Mouse (Mus musculus): ENCODE measurements around the gene B4galnt1. TPM values are rescaled to one million over a fixed set of nuclear protein-coding genes. Genes with fewer than 3 reads are reported as not detected.

The B4galnt1 gene
- total and polyA plus RNA-seq, 2 experiments from 2014 or later = 88.6 to 134 TPM

DNA sequence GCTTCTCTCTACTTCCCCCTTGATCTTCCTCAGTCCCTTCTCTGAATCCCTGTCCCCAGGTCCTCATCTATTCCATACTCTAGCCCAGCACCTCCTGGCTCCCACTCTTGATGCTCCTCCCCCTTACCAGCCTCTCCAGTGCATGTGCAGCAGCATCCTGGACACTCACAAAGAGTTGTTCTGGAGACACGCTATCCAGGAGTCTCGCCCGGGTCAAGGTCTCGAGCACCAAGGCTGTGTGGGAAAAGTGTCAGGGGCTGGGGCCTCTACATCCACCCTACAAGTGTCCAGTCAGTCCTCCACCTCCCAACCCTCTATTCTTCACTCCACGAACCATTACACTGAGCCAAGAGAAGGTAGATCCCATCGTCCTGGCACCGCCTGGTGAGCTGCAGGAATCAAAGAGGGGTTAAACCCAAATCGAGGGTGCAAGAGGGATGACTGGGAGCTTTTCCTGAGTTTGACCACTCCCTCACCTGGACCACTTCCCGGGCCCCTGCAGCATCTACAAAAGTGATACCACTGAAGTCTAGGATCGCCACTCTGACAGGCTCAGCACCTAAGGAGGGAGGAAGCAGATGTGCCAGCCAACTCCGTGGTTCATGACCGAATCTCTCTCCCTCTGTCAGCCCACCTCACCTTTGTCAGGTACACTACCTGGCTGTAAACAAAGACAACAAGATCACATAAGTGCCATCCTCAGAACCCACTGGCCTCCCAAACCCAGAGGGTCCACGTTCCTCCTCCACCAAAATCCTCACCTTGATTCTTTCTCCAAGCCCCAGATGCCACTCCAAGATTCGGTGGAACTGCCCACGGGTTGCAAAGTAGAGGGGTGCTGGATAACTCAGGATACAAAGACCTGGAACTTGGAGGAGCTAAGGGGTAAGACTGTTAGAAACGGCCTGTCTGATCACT lies 8.4 kb downstream of the B4galnt1 start:
- ATAC-seq (ENCODE audit: low FRiP score) (no peak), DNase-seq (ENCODE audit: low spot score) (no peak)
- H3K4me2 ChIP-seq (ENCODE audit: low read depth, low read length, poor library complexity, severe bottlenecking) = no peak overlapping the region

GRCm38 (mm10) chr10:127174170-127174569 lies 9.1 kb downstream of the B4galnt1 start:
- Histone ChIP-seq H3K27ac (ENCODE audit: low read depth, low read length) (no peak overlapping the region), H3K27me3 (ENCODE audit: insufficient read depth, low read length) (peaks cover 31% of the 10 kb centered on the region), H3K9me3 (ENCODE audit: low read length) (no peaks in the 10 kb centered on the region), H3K4me1 (ENCODE audit: insufficient read depth, low read length) (peaks cover 11% of the 10 kb centered on the region), H3K36me3 (ENCODE audit: insufficient read depth, low read length) (peaks cover 13% of the 10 kb centered on the region), H3K4me3 (ENCODE audit: low read depth, low read length) (no peak overlapping the region), H3K4me2 (ENCODE audit: low read depth, low read length, poor library complexity, severe bottlenecking) (no peak overlapping the region), H3K9ac (replicated peaks; ENCODE audit: low read length, poor library complexity, severe bottlenecking) (no peak overlapping the region)
- DNase-seq (ENCODE audit: low spot score) (no peak), ATAC-seq (ENCODE audit: low FRiP score) (no peak)
- 89% methylated on average over 7 of the region's 7 CpGs for WGBS
- no peak for TF ChIP-seq CTCF (IDR thresholded peaks at IDR 0.05)

More for the DNA sequence above, 8.4 kb downstream of the B4galnt1 start:
- peaks cover 27% of the 10 kb centered on the region for H3K27me3 ChIP-seq (ENCODE audit: insufficient read depth, low read length)
- no peak overlapping the region for H3K4me3 ChIP-seq (ENCODE audit: low read depth, low read length)
- no peaks in the 10 kb centered on the region for H3K9me3 ChIP-seq (ENCODE audit: low read length)
- H3K27ac ChIP-seq (ENCODE audit: low read depth, low read length) = no peak overlapping the region
- TF ChIP-seq CTCF (IDR thresholded peaks at IDR 0.05) = no peak
- 85% methylated on average over 16 of the region's 16 CpGs for WGBS
- H3K4me1 ChIP-seq (ENCODE audit: insufficient read depth, low read length) = peaks cover 11% of the 10 kb centered on the region
- peaks cover 13% of the 10 kb centered on the region for H3K36me3 ChIP-seq (ENCODE audit: insufficient read depth, low read length)
- no peak overlapping the region for H3K9ac ChIP-seq (replicated peaks; ENCODE audit: low read length, poor library complexity, severe bottlenecking)

DNA sequence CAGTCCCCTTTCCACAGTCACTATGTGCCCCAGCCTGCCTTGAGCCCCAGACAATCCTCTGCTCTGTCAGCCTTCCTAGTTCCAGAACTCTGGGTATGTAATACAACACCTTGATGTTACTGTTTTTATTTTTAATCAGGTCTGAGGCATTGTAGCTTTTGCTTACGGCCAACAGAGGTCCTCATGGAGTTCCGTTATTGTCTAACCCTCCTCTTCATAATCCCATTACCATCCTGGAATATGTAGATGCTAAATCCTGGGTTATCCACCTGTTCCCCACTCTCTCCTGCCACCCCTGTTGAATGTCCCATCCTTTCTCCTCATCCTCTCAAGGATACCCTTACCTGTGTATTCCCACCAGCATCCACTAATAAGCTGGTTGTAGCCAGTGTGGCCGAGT lies 11.2 kb downstream of the B4galnt1 start:
- Histone ChIP-seq H3K27ac (ENCODE audit: low read depth, low read length) (no peak overlapping the region), H3K9me3 (ENCODE audit: low read length) (no peaks in the 10 kb centered on the region), H3K9ac (replicated peaks; ENCODE audit: low read length, poor library complexity, severe bottlenecking) (no peak overlapping the region), H3K27me3 (ENCODE audit: insufficient read depth, low read length) (peaks cover 38% of the 10 kb centered on the region), H3K4me1 (ENCODE audit: insufficient read depth, low read length) (peaks cover 13% of the 10 kb centered on the region), H3K36me3 (ENCODE audit: insufficient read depth, low read length) (peaks cover 10% of the 10 kb centered on the region), H3K4me3 (ENCODE audit: low read depth, low read length) (no peak overlapping the region), H3K4me2 (ENCODE audit: low read depth, low read length, poor library complexity, severe bottlenecking) (no peak overlapping the region)
- peak; percentile 35 for TF ChIP-seq CTCF (IDR thresholded peaks at IDR 0.05)
- no peak for DNase-seq (ENCODE audit: low spot score)
- no peak for ATAC-seq (ENCODE audit: low FRiP score)
- 36% methylated on average over 3 of the region's 3 CpGs for WGBS

DNA sequence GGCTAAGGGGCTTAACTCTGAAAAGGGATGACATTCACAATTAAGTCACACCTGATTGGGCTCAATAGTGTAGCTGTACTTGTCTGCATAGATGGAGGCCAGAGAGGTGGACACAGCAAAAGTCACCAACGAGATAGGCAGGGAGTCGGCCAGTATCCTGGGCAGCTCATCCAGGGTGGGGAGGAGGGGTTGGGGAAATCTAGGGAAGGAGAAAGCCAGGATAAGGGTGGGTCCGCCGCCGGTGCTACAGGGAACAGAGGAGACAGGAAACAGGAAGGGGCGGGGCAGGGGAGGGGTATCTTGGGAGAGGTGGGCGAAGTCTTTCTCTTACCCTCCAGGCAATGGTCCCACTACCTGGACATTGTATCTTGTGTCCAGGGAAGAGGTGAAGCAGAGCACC lies 11.7 kb downstream of the B4galnt1 start:
- H3K4me2 ChIP-seq (ENCODE audit: low read depth, low read length, poor library complexity, severe bottlenecking) = no peak overlapping the region
- TF ChIP-seq CTCF (IDR thresholded peaks at IDR 0.05) = no peak
- no peak overlapping the region for H3K27ac ChIP-seq (ENCODE audit: low read depth, low read length)
- peaks cover 13% of the 10 kb centered on the region for H3K4me1 ChIP-seq (ENCODE audit: insufficient read depth, low read length)
- H3K9me3 ChIP-seq (ENCODE audit: low read length) = no peaks in the 10 kb centered on the region
- WGBS = 7% methylated on average over 7 of the region's 7 CpGs
- H3K9ac ChIP-seq (replicated peaks; ENCODE audit: low read length, poor library complexity, severe bottlenecking) = no peak overlapping the region
- no peak overlapping the region for H3K4me3 ChIP-seq (ENCODE audit: low read depth, low read length)
- no peak for ATAC-seq (ENCODE audit: low FRiP score)
- H3K36me3 ChIP-seq (ENCODE audit: insufficient read depth, low read length) = peaks cover 7% of the 10 kb centered on the region
- no peak for DNase-seq (ENCODE audit: low spot score)
- H3K27me3 ChIP-seq (ENCODE audit: insufficient read depth, low read length) = peaks cover 38% of the 10 kb centered on the region

- 23% methylated on average over 9 of the region's 9 CpGs for WGBS
- no peak overlapping the region for H3K4me2 ChIP-seq (ENCODE audit: low read depth, low read length, poor library complexity, severe bottlenecking)
- no peak for ATAC-seq (ENCODE audit: low FRiP score)
Measured at GRCm38 (mm10) chr10:127177235-127177634, 12.2 kb downstream of the B4galnt1 start.

DNA sequence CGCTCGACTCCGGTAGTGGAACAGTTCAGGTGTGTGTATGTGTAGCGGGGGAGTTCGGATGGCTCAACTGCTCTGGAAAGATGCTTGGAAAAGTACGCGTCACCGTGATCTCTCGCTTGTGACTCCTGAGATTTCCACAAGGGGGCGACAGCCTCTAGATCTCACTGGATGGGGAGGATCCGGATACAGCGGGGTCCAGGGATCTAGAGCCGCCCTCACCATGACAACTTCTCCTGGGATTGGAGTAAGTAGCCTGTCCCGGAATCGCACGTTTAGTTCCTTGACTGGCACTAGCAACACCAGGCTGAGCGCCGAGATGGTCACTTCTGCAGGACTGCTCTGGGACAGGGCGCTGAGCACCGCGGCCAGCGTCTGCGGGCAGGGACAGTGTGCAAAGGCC lies 12.7 kb downstream of the B4galnt1 start:
- peaks cover 13% of the 10 kb centered on the region for H3K4me1 ChIP-seq (ENCODE audit: insufficient read depth, low read length)
- H3K9me3 ChIP-seq (ENCODE audit: low read length) = no peaks in the 10 kb centered on the region
- peaks cover 38% of the 10 kb centered on the region for H3K27me3 ChIP-seq (ENCODE audit: insufficient read depth, low read length)
- H3K27ac ChIP-seq (ENCODE audit: low read depth, low read length) = no peak overlapping the region
- peak overlapping the region; percentile 24 for H3K4me3 ChIP-seq (ENCODE audit: low read depth, low read length)
- no peak overlapping the region for H3K9ac ChIP-seq (replicated peaks; ENCODE audit: low read length, poor library complexity, severe bottlenecking)
- no peaks in the 10 kb centered on the region for H3K36me3 ChIP-seq (ENCODE audit: insufficient read depth, low read length)
- peak overlapping the region; percentile 49 for H3K4me2 ChIP-seq (ENCODE audit: low read depth, low read length, poor library complexity, severe bottlenecking)
- DNase-seq (ENCODE audit: low spot score) = peak; percentile 91
- 2% methylated on average over 23 of the region's 23 CpGs for WGBS
- ATAC-seq (ENCODE audit: low FRiP score) = peak; percentile 56
- peak; percentile 89 for TF ChIP-seq CTCF (IDR thresholded peaks at IDR 0.05)

More at GRCm38 (mm10) chr10:127177235-127177634, 12.2 kb downstream of the B4galnt1 start:
- H3K27me3 ChIP-seq (ENCODE audit: insufficient read depth, low read length) = peaks cover 38% of the 10 kb centered on the region
- H3K4me3 ChIP-seq (ENCODE audit: low read depth, low read length) = no peak overlapping the region
- peaks cover 13% of the 10 kb centered on the region for H3K4me1 ChIP-seq (ENCODE audit: insufficient read depth, low read length)
- no peak overlapping the region for H3K9ac ChIP-seq (replicated peaks; ENCODE audit: low read length, poor library complexity, severe bottlenecking)
- no peak overlapping the region for H3K27ac ChIP-seq (ENCODE audit: low read depth, low read length)
- H3K9me3 ChIP-seq (ENCODE audit: low read length) = no peaks in the 10 kb centered on the region
- H3K36me3 ChIP-seq (ENCODE audit: insufficient read depth, low read length) = peaks cover 2% of the 10 kb centered on the region
- no peak for DNase-seq (ENCODE audit: low spot score)
- no peak for TF ChIP-seq CTCF (IDR thresholded peaks at IDR 0.05)
